Mouse (Mus musculus) bone marrow macrophage, adult 2 months (primary cell): Measurements from ENCODE around the gene Lce1e. TPM values are rescaled to one million over a fixed set of nuclear protein-coding genes. Genes with fewer than 3 reads are reported as not detected.
"Not testable (repeated sequence)": the region's sequence is repeated elsewhere in the genome, so short reads cannot be mapped to it uniquely, and the experiment has no call there.

ENCODE experiments used
- H3K27ac ChIP-seq: 2 replicates; pipeline ENCODE4 v1.5.1; 2012; ENCODE audit warnings: low read depth, low read length; ENCODE audit not compliant: insufficient read depth
- H3K4me1 ChIP-seq: 2 replicates; pipeline ENCODE4 v1.6.1; 2012; ENCODE audit warnings: low read length; ENCODE audit not compliant: control insufficient read depth, insufficient read depth
- H3K4me3 ChIP-seq: 2 replicates; pipeline ENCODE4 v1.5.1; 2012; ENCODE audit warnings: mild to moderate bottlenecking, low read length, moderate library complexity; ENCODE audit not compliant: insufficient read depth
- CTCF ChIP-seq: IDR thresholded peaks from 2 replicates; pipeline ENCODE4 v1.5.1; 2012; ENCODE audit warnings: low read depth, mild to moderate bottlenecking, low read length, moderate library complexity
- POLR2A ChIP-seq: IDR thresholded peaks from 2 replicates; pipeline ENCODE4 v1.6.1; 2012; ENCODE audit warnings: mild to moderate bottlenecking, low read depth, low read length, borderline replicate concordance
- polyA plus RNA-seq: library from polyadenylated mRNA; stranded (reverse); fragments of >200 nt; gene quantifications from 2 replicates; pipeline ENCODE4 v1.2.4, GENCODE M21; 2012; ENCODE audit not compliant: missing spikeins, insufficient read depth, insufficient read length

Lce1e gene
- polyA plus RNA-seq, result not detected in 2 replicates

GRCm38 (mm10) chr3:92708974-92709373 lies at the start of gene Lce1e:
Lce1e (minus strand) TSS chr3:92709074.
- Histone ChIP-seq H3K27ac (no peak within 1 kb of the TSS), H3K4me1 (no peaks in the 10 kb centered on the region), H3K4me3 (no peak within 1 kb of the TSS)
- TF ChIP-seq CTCF (no peak), POLR2A (no peak)

DNA sequence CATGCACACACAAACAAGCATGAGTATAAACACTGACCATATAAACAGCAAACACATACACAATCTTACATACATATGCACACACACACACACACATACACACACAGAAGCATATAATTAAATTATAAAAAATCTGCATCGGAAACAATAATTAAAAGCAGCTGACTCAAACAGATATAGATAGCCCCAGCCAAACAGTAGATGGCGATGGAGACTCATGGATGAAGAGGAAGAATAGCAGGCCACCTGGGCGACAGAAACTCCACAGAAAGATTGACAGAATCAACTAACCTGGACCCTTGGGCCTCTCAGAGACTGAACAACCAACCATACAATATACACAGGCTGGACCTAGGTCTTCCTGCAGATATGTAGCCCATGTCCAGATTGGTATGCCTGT lies 44.3 kb upstream of the Lce1e start:
- H3K4me1 ChIP-seq, result no peaks in the 10 kb centered on the region
- H3K4me3 ChIP-seq, result no peak overlapping the region
- TF ChIP-seq POLR2A (no peak), CTCF (no peak)
- no peak overlapping the region for H3K27ac ChIP-seq

DNA sequence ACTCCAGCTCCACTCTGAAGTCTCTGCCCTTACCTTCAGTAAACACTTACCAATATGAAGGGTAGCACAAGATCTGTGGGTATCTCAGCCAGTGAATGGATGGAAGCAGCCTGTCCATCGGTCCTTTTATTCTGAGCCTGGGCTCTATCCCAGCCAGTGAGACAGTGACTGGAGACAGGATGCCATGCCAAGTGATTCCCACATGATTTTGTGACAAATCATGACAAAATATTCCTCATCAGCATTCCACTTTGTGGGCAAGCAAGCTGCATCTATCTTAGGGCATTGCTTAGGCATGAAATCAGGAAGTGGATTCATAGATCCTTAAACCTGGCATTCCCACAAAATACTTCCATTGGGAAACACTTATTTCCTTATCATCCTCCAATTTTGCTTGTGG lies 43.4 kb upstream of the Lce1e start, which contains the start of gene Lce1g:
Gene Lce1g, minus strand, starts transcription at position 101 of the 400 bp plus-strand sequence.
- H3K4me3 ChIP-seq, result no peak within 1 kb of the TSS
- H3K4me1 ChIP-seq, result no peaks in the 10 kb centered on the region
- no peak within 1 kb of the TSS for H3K27ac ChIP-seq
- TF ChIP-seq POLR2A (no peak), CTCF (no peak)

DNA sequence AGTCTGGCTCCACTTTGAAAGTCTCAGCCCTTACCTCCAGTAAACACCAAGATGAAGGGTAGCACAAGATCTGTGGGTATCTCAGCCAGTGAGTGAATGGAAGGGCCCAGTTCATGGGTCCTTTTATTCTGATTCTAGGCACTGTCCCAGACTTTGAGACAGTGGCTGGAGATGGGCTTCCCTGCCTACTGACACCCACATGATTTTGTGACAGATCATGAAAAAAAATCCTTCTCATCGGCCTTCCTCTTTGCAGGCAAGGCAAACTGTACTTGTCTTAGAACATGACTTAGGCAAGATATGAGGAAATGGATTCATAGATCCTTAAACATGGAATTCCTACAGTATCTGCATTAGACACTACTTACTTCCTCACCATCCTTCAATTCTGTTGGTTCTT lies 30.1 kb upstream of the Lce1e start, which contains the start of gene Gm38119:
Gene Gm38119, minus strand, starts transcription at position 101 of the 400 bp plus-strand sequence.
- TF ChIP-seq POLR2A (no peak), CTCF (no peak)
- no peak within 1 kb of the TSS for H3K4me3 ChIP-seq
- no peaks in the 10 kb centered on the region for H3K4me1 ChIP-seq
- no peak within 1 kb of the TSS for H3K27ac ChIP-seq

GRCm38 (mm10) chr3:92722631-92723030 lies 13.8 kb upstream of the Lce1e start:
- no peak overlapping the region for H3K4me3 ChIP-seq
- TF ChIP-seq CTCF (no peak), POLR2A (no peak)
- H3K4me1 ChIP-seq, result no peaks in the 10 kb centered on the region
- H3K27ac ChIP-seq, result no peak overlapping the region

DNA sequence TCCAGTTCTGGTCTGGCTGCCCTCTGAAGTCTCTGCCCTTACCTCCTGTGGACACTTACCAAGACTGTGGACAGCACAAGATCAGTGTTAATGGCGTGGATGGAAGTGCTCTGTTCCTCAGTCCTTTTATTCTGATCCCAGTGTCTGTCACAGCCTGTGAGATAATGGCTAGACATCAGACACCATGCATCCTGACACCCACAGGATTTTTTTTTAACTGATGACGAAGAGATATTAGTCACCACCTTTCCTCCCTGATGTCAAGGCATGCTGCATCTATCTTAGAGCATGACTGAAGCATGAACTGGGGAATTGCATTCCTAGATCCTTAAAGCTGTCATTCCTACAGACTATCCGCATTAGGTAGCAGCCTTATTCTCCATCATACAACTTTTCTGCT lies 11.4 kb upstream of the Lce1e start, which contains the start of gene Lce1f:
Gene Lce1f, minus strand, starts transcription at position 101 of the 400 bp plus-strand sequence.
- Histone ChIP-seq H3K4me1 (no peaks in the 10 kb centered on the region), H3K27ac (no peak within 1 kb of the TSS), H3K4me3 (no peak within 1 kb of the TSS)
- TF ChIP-seq POLR2A (no peak), CTCF (no peak)

- Histone ChIP-seq H3K4me3 (no peak overlapping the region), H3K27ac (no peak overlapping the region)
- TF ChIP-seq CTCF, result no peak
- TF ChIP-seq POLR2A, result no peak
Observed at GRCm38 (mm10) chr3:92715122-92715521, 6.2 kb upstream of the Lce1e start.

DNA sequence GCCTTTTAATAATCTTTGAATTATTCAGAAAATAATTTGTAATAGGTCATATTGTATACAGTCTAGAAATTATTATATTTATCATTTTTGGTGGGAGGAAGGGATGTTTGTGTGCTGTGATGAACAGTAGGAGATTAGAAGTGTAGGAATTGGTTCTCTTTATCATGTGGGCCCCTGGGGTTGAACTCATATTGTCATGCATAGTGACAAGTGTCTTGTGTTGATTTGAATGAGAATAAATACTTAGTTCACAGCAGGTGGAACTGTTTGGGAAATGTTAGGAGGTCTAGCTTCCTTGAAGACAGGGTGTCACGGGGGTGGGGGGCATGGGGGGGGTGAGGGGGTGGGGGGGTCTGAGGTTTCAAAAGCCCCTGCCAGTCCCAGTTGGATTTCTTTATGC lies 14.3 kb downstream of the Lce1e start:
- no peaks in the 10 kb centered on the region for H3K4me1 ChIP-seq
- no peak for TF ChIP-seq CTCF
- no peak for TF ChIP-seq POLR2A
- H3K4me3 ChIP-seq, result no peak overlapping the region
- no peak overlapping the region for H3K27ac ChIP-seq

More at GRCm38 (mm10) chr3:92715122-92715521, 6.2 kb upstream of the Lce1e start:
- H3K4me1 ChIP-seq, result no peaks in the 10 kb centered on the region

- no peak overlapping the region for H3K4me3 ChIP-seq
- no peak overlapping the region for H3K27ac ChIP-seq
- no peak for TF ChIP-seq CTCF
- no peak for TF ChIP-seq POLR2A
- H3K4me1 ChIP-seq, result no peaks in the 10 kb centered on the region
Observed at GRCm38 (mm10) chr3:92691688-92692087, 17.2 kb downstream of the Lce1e start.

- not testable (repeated sequence) for H3K27ac ChIP-seq, H3K4me1 ChIP-seq, H3K4me3 ChIP-seq
Observed at GRCm38 (mm10) chr3:92689154-92689553, 19.7 kb downstream of the Lce1e start.

GRCm38 (mm10) chr3:92687110-92687509 lies 21.8 kb downstream of the Lce1e start, which contains the start of gene Lce1d:
Lce1d (minus strand) TSS chr3:92687210.
- TF ChIP-seq CTCF, result no peak
- no peak for TF ChIP-seq POLR2A
- no peak within 1 kb of the TSS for H3K4me3 ChIP-seq
- no peak within 1 kb of the TSS for H3K27ac ChIP-seq
- H3K4me1 ChIP-seq, result no peaks in the 10 kb centered on the region
